Mouse (Mus musculus) MEL (cell line): Measurements from ENCODE around the gene Sis. TPM values are rescaled to one million over a fixed set of nuclear protein-coding genes. Genes with fewer than 3 reads are reported as not detected.

ENCODE experiments used
- DNase-seq: peaks from one replicate; pipeline ENCODE4 v3.0.0; 2011; ENCODE audit warnings: low read depth, low spot score
- H3K27ac ChIP-seq: 2 replicates; pipeline ENCODE4 v1.5.1; 2012; ENCODE audit warnings: low read depth, mild to moderate bottlenecking, control low read depth, low read length, moderate library complexity; ENCODE audit not compliant: control insufficient read depth
- H3K27me3 ChIP-seq, 2 experiments: fragments of 150-350 bp in 1 of 2; sonication (generic) in 1 of 2; 2 replicates each; pipeline ENCODE4 v1.6.1; 2012; ENCODE audit warnings: low read length in 2 of 2, mild to moderate bottlenecking in 2 of 2, improper control_type of control experiment in 1 of 2, moderate library complexity in 1 of 2; ENCODE audit not compliant: insufficient read depth in 2 of 2, control insufficient read depth in 1 of 2
- H3K36me3 ChIP-seq, 2 experiments: 2 replicates each; pipeline ENCODE4 v1.6.1; 2012 to 2014; ENCODE audit warnings: low read length in 2 of 2, improper control_type of control experiment in 1 of 2, inconsistent platforms in 1 of 2, mild to moderate bottlenecking in 1 of 2; ENCODE audit not compliant: insufficient read depth in 2 of 2, control insufficient read depth in 1 of 2
- H3K4me1 ChIP-seq, 2 experiments: fragments of 150-350 bp in 1 of 2; sonication (generic) in 1 of 2; 2 replicates each; pipeline ENCODE4 v1.6.1; 2012; ENCODE audit warnings: low read length in 2 of 2, improper control_type of control experiment in 1 of 2, mild to moderate bottlenecking in 1 of 2; ENCODE audit not compliant: insufficient read depth in 2 of 2, control insufficient read depth in 1 of 2
- H3K4me3 ChIP-seq, 2 experiments: fragments of 150-350 bp in 1 of 2; sonication (generic) in 1 of 2; 2 replicates each; pipeline ENCODE4 v1.5.1; 2012; ENCODE audit warnings: low read depth in 2 of 2, low read length in 2 of 2, mild to moderate bottlenecking in 2 of 2, moderate library complexity in 2 of 2, control low read depth in 1 of 2, improper control_type of control experiment in 1 of 2; ENCODE audit not compliant: control insufficient read depth in 1 of 2, insufficient read depth in 1 of 2
- H3K79me2 ChIP-seq: 2 replicates; pipeline ENCODE4 v1.6.1; 2012; ENCODE audit warnings: mild to moderate bottlenecking, low read length, moderate library complexity; ENCODE audit not compliant: control insufficient read depth, poor library complexity, insufficient read depth
- H3K9ac ChIP-seq: 2 replicates; pipeline ENCODE4 v1.6.1; 2012; ENCODE audit warnings: low read depth, mild to moderate bottlenecking, control low read depth, low read length, moderate library complexity; ENCODE audit not compliant: control insufficient read depth, poor library complexity, severe bottlenecking
- H3K9me3 ChIP-seq: fragments of 150-350 bp; sonication (generic); replicated peaks from 2 replicates; pipeline ENCODE4 v1.6.1; 2012; ENCODE audit warnings: mild to moderate bottlenecking, low read length, improper control_type of control experiment, moderate library complexity; ENCODE audit not compliant: insufficient read depth
- CHD1 ChIP-seq: IDR thresholded peaks from 2 replicates; pipeline ENCODE4 v1.6.1; 2012; ENCODE audit warnings: low read depth, mild to moderate bottlenecking, inconsistent platforms, low read length, improper control_type of control experiment
- HCFC1 ChIP-seq: IDR thresholded peaks from 2 replicates; pipeline ENCODE4 v1.6.1; 2012; ENCODE audit warnings: low read depth, mild to moderate bottlenecking, inconsistent platforms, low read length, improper control_type of control experiment, moderate library complexity
- KAT2A ChIP-seq: conservative IDR thresholded peaks from 2 replicates; pipeline ENCODE4 v1.6.1; 2012; ENCODE audit warnings: low read depth, low read length, improper control_type of control experiment, inconsistent platforms
- MAX ChIP-seq: IDR thresholded peaks from 2 replicates; pipeline ENCODE4 v1.6.1; 2011; ENCODE audit warnings: low read length, improper control_type of control experiment
- MAZ ChIP-seq: IDR thresholded peaks from 2 replicates; pipeline ENCODE4 v1.6.1; 2012; ENCODE audit warnings: low read depth, mild to moderate bottlenecking, inconsistent platforms, low read length, improper control_type of control experiment
- MEF2A ChIP-seq: IDR thresholded peaks from 2 replicates; pipeline ENCODE4 v1.6.1; 2014; ENCODE audit warnings: low read depth, mild to moderate bottlenecking, inconsistent platforms, low read length, improper control_type of control experiment; ENCODE audit not compliant: poor library complexity, insufficient replicate concordance, severe bottlenecking; ENCODE audit errors: extremely low read depth
- MXI1 ChIP-seq: IDR thresholded peaks from 2 replicates; pipeline ENCODE4 v1.6.1; 2011; ENCODE audit warnings: mild to moderate bottlenecking, low read depth, low read length, improper control_type of control experiment
- NRF1 ChIP-seq: IDR thresholded peaks from 2 replicates; pipeline ENCODE4 v1.6.1; 2014; ENCODE audit warnings: low read depth, mild to moderate bottlenecking, inconsistent platforms, low read length, improper control_type of control experiment, moderate library complexity; ENCODE audit not compliant: poor library complexity, insufficient read depth, severe bottlenecking
- POLR2AphosphoS5 ChIP-seq: IDR thresholded peaks from 2 replicates; pipeline ENCODE4 v1.6.1; 2012; ENCODE audit warnings: low read depth, borderline replicate concordance, mild to moderate bottlenecking, inconsistent platforms, low read length, moderate library complexity, mixed read lengths
- RAD21 ChIP-seq: IDR thresholded peaks from 2 replicates; pipeline ENCODE4 v1.6.1; 2011; ENCODE audit warnings: mild to moderate bottlenecking, low read depth, low read length, improper control_type of control experiment
- RCOR1 ChIP-seq: IDR thresholded peaks from 2 replicates; pipeline ENCODE4 v1.6.1; 2012; ENCODE audit warnings: low read depth, mild to moderate bottlenecking, inconsistent platforms, low read length, improper control_type of control experiment
- USF1 ChIP-seq: IDR thresholded peaks from 2 replicates; pipeline ENCODE4 v1.6.1; 2014; ENCODE audit warnings: low read depth, mild to moderate bottlenecking, inconsistent platforms, low read length, improper control_type of control experiment, moderate library complexity
- USF2 ChIP-seq, 2 experiments: IDR thresholded peaks; 2 replicates each; pipeline ENCODE4 v1.6.1; 2011 to 2012; ENCODE audit warnings: improper control_type of control experiment in 2 of 2, low read length in 2 of 2, borderline replicate concordance in 1 of 2, inconsistent platforms in 1 of 2, low read depth in 1 of 2, mild to moderate bottlenecking in 1 of 2; ENCODE audit not compliant: insufficient read depth in 1 of 2
- ZKSCAN1 ChIP-seq: IDR thresholded peaks from 2 replicates; pipeline ENCODE4 v1.6.1; 2012; ENCODE audit warnings: low read depth, mild to moderate bottlenecking, inconsistent platforms, low read length, improper control_type of control experiment, moderate library complexity
- ZMIZ1 ChIP-seq: IDR thresholded peaks from 2 replicates; pipeline ENCODE4 v1.6.1; 2012; ENCODE audit warnings: low read depth, mild to moderate bottlenecking, inconsistent platforms, low read length, improper control_type of control experiment, moderate library complexity
- ZNF384 ChIP-seq: IDR thresholded peaks from 2 replicates; pipeline ENCODE4 v1.6.1; 2012; ENCODE audit warnings: low read depth, mild to moderate bottlenecking, inconsistent platforms, low read length, improper control_type of control experiment
- polyA plus RNA-seq, 2 experiments: library from polyadenylated mRNA; stranded (reverse) in 1 of 2; unstranded in 1 of 2; fragments of >175 nt in 1 of 2; fragments of >200 nt in 1 of 2; gene quantifications; 2 replicates each; pipeline versions ENCODE4 v1.2.1 to v1.2.4; 2012; ENCODE audit warnings: low replicate concordance in 2 of 2, low read depth in 1 of 2; ENCODE audit not compliant: insufficient read length in 2 of 2, insufficient read depth in 1 of 2, missing spikeins in 1 of 2
- total RNA-seq: library from RNA; depleted of rRNA; stranded (reverse); fragments of 300-350 nt; gene quantifications from 2 replicates; pipeline ENCODE4 v1.2.3, GENCODE M21; 2012

Gene Sis
- total and polyA plus RNA-seq, 3 experiments = not detected

GRCm38 (mm10) chr3:73002933-73003696, 35.5 kb upstream of the Sis start:
- Histone ChIP-seq H3K79me2 (no peaks in the 10 kb centered on the region), H3K9me3 (no peaks in the 10 kb centered on the region), H3K4me3 (no peak overlapping the region), H3K9ac (no peak overlapping the region), H3K36me3 (no peaks in the 10 kb centered on the region), H3K27me3 (no peaks in the 10 kb centered on the region), H3K4me1 (no peaks in the 10 kb centered on the region), H3K27ac (no peak overlapping the region)
- DNase-seq = no peak
- TF ChIP-seq HCFC1 (no peak), NRF1 (no peak), MAX (no peak), ZNF384 (no peak), ZMIZ1 (no peak), USF2 (IDR thresholded peaks at IDR 0.05; ENCODE audit: borderline replicate concordance in 1 of 2, insufficient read depth in 1 of 2, low read depth in 1 of 2, low read length in 2 of 2) (no peak)

GRCm38 (mm10) chr3:72997517-72997916, 29.9 kb upstream of the Sis start:
- no peaks in the 10 kb centered on the region for H3K9me3 ChIP-seq
- DNase-seq = no peak
- H3K79me2 ChIP-seq = no peaks in the 10 kb centered on the region
- H3K9ac ChIP-seq = no peak overlapping the region
- no peak overlapping the region for H3K27ac ChIP-seq
- H3K4me3 ChIP-seq = no peak overlapping the region
- H3K36me3 ChIP-seq = no peaks in the 10 kb centered on the region
- no peak for TF ChIP-seq USF1
- TF ChIP-seq ZNF384 = no peak
- TF ChIP-seq POLR2AphosphoS5 = no peak
- TF ChIP-seq CHD1 = no peak
- TF ChIP-seq USF2 (IDR thresholded peaks at IDR 0.05; ENCODE audit: borderline replicate concordance in 1 of 2, insufficient read depth in 1 of 2, low read depth in 1 of 2, low read length in 2 of 2) = no peak
- no peak for TF ChIP-seq KAT2A
- no peak for TF ChIP-seq ZKSCAN1
- TF ChIP-seq MXI1 = no peak
- no peak for TF ChIP-seq RAD21
- no peak for TF ChIP-seq MEF2A
- TF ChIP-seq MAZ = no peak
- no peak for TF ChIP-seq RCOR1
- no peaks in the 10 kb centered on the region for H3K27me3 ChIP-seq
- H3K4me1 ChIP-seq = no peaks in the 10 kb centered on the region
